ENCODE assay signal across 12 mouse cellular contexts in the genomic region with DNA sequence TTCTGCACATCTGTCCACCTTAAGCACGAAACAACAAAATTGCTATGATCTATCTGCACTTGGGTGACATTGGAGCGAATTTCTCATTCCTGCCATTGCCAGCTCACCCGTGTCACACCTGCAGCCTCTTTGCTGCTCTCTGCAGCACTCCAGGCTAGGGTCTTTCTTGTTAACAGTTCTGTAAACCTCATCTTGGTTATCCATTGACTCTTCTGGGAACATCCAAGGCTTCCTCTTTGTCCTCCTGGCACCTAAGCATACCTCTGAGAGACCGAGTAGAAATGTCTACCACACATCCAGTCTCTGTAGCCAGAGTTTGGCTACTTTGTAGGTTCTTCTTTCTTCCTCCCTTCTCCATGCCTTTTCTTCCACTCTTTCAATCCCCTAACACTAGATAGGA. TPM values are rescaled to one million over a fixed set of nuclear protein-coding genes. Genes with fewer than 3 reads are reported as not detected.
DNase-seq lines count a peak whose midpoint lies in the region; ATAC-seq and TF ChIP-seq lines count a peak whose summit lies in the region.
"Had no signal": no experiment of that assay in that cellular context is flagged by ENCODE, and none has a peak within 500 bp of the region (broad histone marks: within the 10 kb centered on the region; RNA-seq: fewer than 3 reads in every experiment).

No protein-coding gene starts in this region.

- no peaks in the 10 kb centered on the region for H3K9me3 ChIP-seq in heart, postnatal 0 days (replicated peaks; ENCODE audit: control insufficient read depth, low read length)
- H3K9me3 ChIP-seq in neural tube, embryonic 15.5 days (replicated peaks) = no peaks in the 10 kb centered on the region
- no peaks in the 10 kb centered on the region for H3K9me3 ChIP-seq in midbrain, embryonic 11.5 days (ENCODE audit: control insufficient read depth, low read length)
- H3K9me3 ChIP-seq: midbrain, embryonic 15.5 days had no signal

- H3K27ac ChIP-seq in heart, postnatal 0 days (ENCODE audit: low read depth) = peak overlapping the region; percentile 40; the same call in 1 of the 2 replicates
- peak overlapping the region; percentile 78 for H3K27ac ChIP-seq in spleen, adult 2 months (ENCODE audit: insufficient read depth, low read length)
- H3K27ac ChIP-seq in neural tube, embryonic 15.5 days (replicated peaks) = no peak overlapping the region
- no peak overlapping the region for H3K27ac ChIP-seq in midbrain, embryonic 11.5 days (ENCODE audit: low read depth, low read length)
- H3K27ac ChIP-seq: hindbrain, postnatal 0 days; midbrain, embryonic 15.5 days had no signal

- H3K27me3 ChIP-seq in heart, postnatal 0 days (ENCODE audit: control insufficient read depth, insufficient read depth, low read length) = no peaks in the 10 kb centered on the region
- H3K27me3 ChIP-seq in spleen, adult 2 months (ENCODE audit: control insufficient read depth, insufficient read depth, low read length) = no peaks in the 10 kb centered on the region
- H3K27me3 ChIP-seq in neural tube, embryonic 15.5 days (replicated peaks) = no peaks in the 10 kb centered on the region
- no peaks in the 10 kb centered on the region for H3K27me3 ChIP-seq in midbrain, embryonic 11.5 days (ENCODE audit: control insufficient read depth, insufficient read depth, low read length)
- H3K27me3 ChIP-seq: midbrain, embryonic 15.5 days had no signal

- WGBS in heart, postnatal 0 days = 87% methylated on average over 4 of the region's 4 CpGs
- 64% methylated on average over 4 of the region's 4 CpGs for WGBS in spleen, adult 2 months
- WGBS in neural tube, embryonic 15.5 days = 89% methylated on average over 4 of the region's 4 CpGs
- WGBS in midbrain, embryonic 11.5 days = 90% methylated on average over 4 of the region's 4 CpGs

- no peak for ATAC-seq in heart, postnatal 0 days (ENCODE audit: insufficient read depth, low read depth)
- no peak for ATAC-seq in neural tube, embryonic 15.5 days (ENCODE audit: low FRiP score)
- ATAC-seq in midbrain, embryonic 11.5 days (ENCODE audit: low FRiP score) = no peak
- ATAC-seq: hindbrain, postnatal 0 days; midbrain, embryonic 15.5 days had no signal

- no peak overlapping the region for H3K4me2 ChIP-seq in heart, postnatal 0 days (ENCODE audit: low read depth, low read length)
- H3K4me2 ChIP-seq in neural tube, embryonic 15.5 days = no peak overlapping the region
- no peak overlapping the region for H3K4me2 ChIP-seq in midbrain, embryonic 11.5 days
- H3K4me2 ChIP-seq: midbrain, embryonic 15.5 days had no signal

- no peak overlapping the region for H3K4me3 ChIP-seq in heart, postnatal 0 days (ENCODE audit: low read depth, low read length)
- H3K4me3 ChIP-seq in spleen, adult 2 months (ENCODE audit: extremely low read depth, insufficient read depth, insufficient read length) = no peak overlapping the region
- no peak overlapping the region for H3K4me3 ChIP-seq in neural tube, embryonic 15.5 days (replicated peaks)
- H3K4me3 ChIP-seq in midbrain, embryonic 11.5 days (ENCODE audit: low read depth, low read length) = no peak overlapping the region
- H3K4me3 ChIP-seq: midbrain, embryonic 15.5 days had no signal

- no peak for DNase-seq in heart, postnatal 0 days (ENCODE audit: low spot score)
- DNase-seq in heart, adult 8-10 months (ENCODE audit: low spot score) = no peak
- DNase-seq in spleen, adult 2 months (ENCODE audit: low read depth in 1 of 2, low spot score in 2 of 2) = no peak
- DNase-seq in spleen, adult 18-20 months = no peak
- DNase-seq in kidney, postnatal 14 days = peak; percentile 38
- peak; percentile 43 for DNase-seq in yolk sac, embryonic 10.5 days (ENCODE audit: low spot score)
- no peak for DNase-seq in midbrain, embryonic 11.5 days (ENCODE audit: low spot score, missing footprints)
- DNase-seq: cerebellum, postnatal 14 days; right cerebral cortex, postnatal 4 days had no signal

- no peaks in the 10 kb centered on the region for H3K36me3 ChIP-seq in heart, postnatal 0 days (replicated peaks; ENCODE audit: control insufficient read depth, insufficient read depth, low read length)
- H3K36me3 ChIP-seq in spleen, adult 2 months (ENCODE audit: control insufficient read depth, insufficient read depth, low read length) = no peaks in the 10 kb centered on the region
- H3K36me3 ChIP-seq in neural tube, embryonic 15.5 days = no peaks in the 10 kb centered on the region
- H3K36me3 ChIP-seq in midbrain, embryonic 11.5 days (ENCODE audit: control insufficient read depth, insufficient read depth, low read length) = no peaks in the 10 kb centered on the region
- H3K36me3 ChIP-seq: midbrain, embryonic 15.5 days had no signal

- no peak for TF ChIP-seq CTCF in heart, postnatal 0 days (IDR thresholded peaks at IDR 0.05; ENCODE audit: low read depth)
- TF ChIP-seq CTCF in spleen, adult 2 months (IDR thresholded peaks at IDR 0.05; ENCODE audit: extremely low read depth, insufficient read depth, insufficient read length, insufficient replicate concordance) = no peak

- H3K9ac ChIP-seq in heart, postnatal 0 days (replicated peaks; ENCODE audit: low read depth, low read length) = no peak overlapping the region
- H3K9ac ChIP-seq in neural tube, embryonic 15.5 days (replicated peaks) = no peak overlapping the region
- H3K9ac ChIP-seq in midbrain, embryonic 11.5 days (ENCODE audit: low read length) = no peak overlapping the region
- H3K9ac ChIP-seq: midbrain, embryonic 15.5 days had no signal

- peaks cover 37% of the 10 kb centered on the region for H3K4me1 ChIP-seq in heart, postnatal 0 days (ENCODE audit: control insufficient read depth, insufficient read depth)
- H3K4me1 ChIP-seq in spleen, adult 2 months (ENCODE audit: control insufficient read depth, insufficient read depth, insufficient read length) = peaks cover 16% of the 10 kb centered on the region; the same call in 1 of the 2 replicates
- H3K4me1 ChIP-seq in neural tube, embryonic 15.5 days = peaks cover 27% of the 10 kb centered on the region
- H3K4me1 ChIP-seq in midbrain, embryonic 11.5 days (ENCODE audit: control insufficient read depth, insufficient read depth, low read length) = no peaks in the 10 kb centered on the region; the same call in 1 of the 2 replicates

- no peak for TF ChIP-seq POLR2A in spleen, adult 2 months (IDR thresholded peaks at IDR 0.05; ENCODE audit: low read depth, low read length)

- no peak for TF ChIP-seq EP300 in heart, postnatal 0 days (IDR thresholded peaks at IDR 0.05; ENCODE audit: low read depth)

RNA-seq across cellular contexts. Expression of gene Rcor2, which starts 28.8 kb away (rescaled TPM):
- total RNA-seq in heart, postnatal 0 days (2014; rRNA removed; ENCODE audit: low replicate concordance) = 18.5 and 40.0 TPM in 2 replicates
- polyA plus RNA-seq in heart, postnatal 0 days (2015; fragmentation: Nextera tagmentation; extraction: Ambion mirVana) = 8.5 and 9.7 TPM in 2 replicates
- total RNA-seq in heart, adult 8-10 months (2022) = 10 to 100 TPM in 1 of 4 experiments, 1 to 10 TPM in 3; 5.5 to 12.7 (median 7.3) TPM
- 1.8 and 3.5 TPM in 2 replicates for polyA plus RNA-seq in spleen, adult 2 months (2012; rRNA removed)
- polyA plus RNA-seq in neural tube, embryonic 15.5 days (2015; fragmentation: Nextera tagmentation; extraction: Ambion mirVana) = 14.8 and 15.3 TPM in 2 replicates
- polyA plus RNA-seq in midbrain, embryonic 11.5 days (2014; fragmentation: Nextera tagmentation; extraction: Ambion mirVana) = 33.8 and 36.9 TPM in 2 replicates

RNA-seq across cellular contexts. Expression of gene Mark2, which starts 45.7 kb away (rescaled TPM):
- 33.6 and 35.2 TPM in 2 replicates for total RNA-seq in heart, postnatal 0 days (2014; rRNA removed; ENCODE audit: low replicate concordance)
- polyA plus RNA-seq in heart, postnatal 0 days (2015; fragmentation: Nextera tagmentation; extraction: Ambion mirVana) = 17.8 and 19.3 TPM in 2 replicates
- total RNA-seq in heart, adult 8-10 months (2022) = 10 to 100 TPM; 44.5 to 54.2 (median 47.1) TPM
- polyA plus RNA-seq in spleen, adult 2 months (2012; rRNA removed) = 84.8 and 111 TPM in 2 replicates
- 47.4 and 51.9 TPM in 2 replicates for polyA plus RNA-seq in neural tube, embryonic 15.5 days (2015; fragmentation: Nextera tagmentation; extraction: Ambion mirVana)
- 43.0 and 53.9 TPM in 2 replicates for polyA plus RNA-seq in midbrain, embryonic 11.5 days (2014; fragmentation: Nextera tagmentation; extraction: Ambion mirVana)

RNA-seq across cellular contexts. Expression of gene Naa40, which starts 55.0 kb away (rescaled TPM):
- 30.2 and 44.0 TPM in 2 replicates for total RNA-seq in heart, postnatal 0 days (2014; rRNA removed; ENCODE audit: low replicate concordance)
- polyA plus RNA-seq in heart, postnatal 0 days (2015; fragmentation: Nextera tagmentation; extraction: Ambion mirVana) = 27.8 and 30.4 TPM in 2 replicates
- total RNA-seq in heart, adult 8-10 months (2022) = 10 to 100 TPM; 11.7 to 21.1 (median 17.1) TPM
- 20.5 and 25.1 TPM in 2 replicates for polyA plus RNA-seq in spleen, adult 2 months (2012; rRNA removed)
- 59.6 and 61.3 TPM in 2 replicates for polyA plus RNA-seq in neural tube, embryonic 15.5 days (2015; fragmentation: Nextera tagmentation; extraction: Ambion mirVana)
- polyA plus RNA-seq in midbrain, embryonic 11.5 days (2014; fragmentation: Nextera tagmentation; extraction: Ambion mirVana) = 94.3 and 103 TPM in 2 replicates

Comparison
In these comparisons a context has a peak if more than half of its experiments do, and no peak if none do; other contexts are left out.
1. DNase-seq: peak in kidney, postnatal 14 days (single experiment) and yolk sac, embryonic 10.5 days (single experiment); none in heart, postnatal 0 days (single experiment), heart, adult 8-10 months (single experiment), spleen, adult 2 months (0 of 2), spleen, adult 18-20 months (0 of 2) and midbrain, embryonic 11.5 days (single experiment).
2. H3K27ac ChIP-seq: peak in heart, postnatal 0 days (single experiment) and spleen, adult 2 months (single experiment); none in neural tube, embryonic 15.5 days (single experiment) and midbrain, embryonic 11.5 days (single experiment).